ENCODE assay signal across 10 mouse cellular contexts in genomic region chr2:154410355-154410754, GRCm38 (mm10). TPM values are rescaled to one million over a fixed set of nuclear protein-coding genes. Genes with fewer than 3 reads are reported as not detected.
A peak's percentile ranks its signal among the peaks of the same experiment; 100 is the strongest.
DNase-seq lines count a peak whose midpoint lies in the region; ATAC-seq and TF ChIP-seq lines count a peak whose summit lies in the region.
"Had no signal": no experiment of that assay in that cellular context is flagged by ENCODE, and none has a peak within 500 bp of the region (broad histone marks: within the 10 kb centered on the region; RNA-seq: fewer than 3 reads in every experiment).

No protein-coding gene starts in this region.

- no peak overlapping the region for H3K27ac ChIP-seq in forebrain, postnatal 0 days (ENCODE audit: low read depth, low read length)
- no peak overlapping the region for H3K27ac ChIP-seq in forebrain, embryonic 12.5 days
- H3K27ac ChIP-seq in gastrocnemius, adult 2 months, result peak overlapping the region; percentile 43
- no peak overlapping the region for H3K27ac ChIP-seq in forebrain, embryonic 13.5 days
- H3K27ac ChIP-seq: liver, embryonic 14.5 days had no signal

- no peaks in the 10 kb centered on the region for H3K27me3 ChIP-seq in forebrain, postnatal 0 days (ENCODE audit: insufficient read depth, low read length)
- H3K27me3 ChIP-seq in forebrain, embryonic 12.5 days, result peaks cover 47% of the 10 kb centered on the region
- H3K27me3 ChIP-seq in forebrain, embryonic 13.5 days, result peaks cover 17% of the 10 kb centered on the region
- H3K27me3 ChIP-seq: CH12.LX had no signal

- DNase-seq in forebrain, postnatal 0 days, result peak; percentile 70
- peak; percentile 97 for DNase-seq in 3T3-L1 (ENCODE audit: low read depth, low spot score)
- peak; percentile 50 for DNase-seq in gastrocnemius, adult 2 months
- peak; percentile 70 to 71 for DNase-seq in left cerebral cortex, postnatal 36 days (ENCODE audit: low spot score in 2 of 2)
- no peak for DNase-seq in cerebellum, postnatal 25 days

- no peaks in the 10 kb centered on the region for H3K9me3 ChIP-seq in forebrain, postnatal 0 days (ENCODE audit: low read length)
- H3K9me3 ChIP-seq in forebrain, embryonic 12.5 days, result no peaks in the 10 kb centered on the region
- H3K9me3 ChIP-seq in forebrain, embryonic 13.5 days (replicated peaks), result no peaks in the 10 kb centered on the region

- TF ChIP-seq CTCF in forebrain, postnatal 0 days (IDR thresholded peaks at IDR 0.05; ENCODE audit: low read depth), result no peak
- no peak for TF ChIP-seq CTCF in gastrocnemius, adult 2 months (IDR thresholded peaks at IDR 0.05)

- peak; percentile 21 for ATAC-seq in forebrain, postnatal 0 days
- no peak for ATAC-seq in forebrain, embryonic 12.5 days (ENCODE audit: low FRiP score)
- ATAC-seq in erythroblast, adult 5-6 weeks (replicated peaks; ENCODE audit: low FRiP score, poor library complexity, severe bottlenecking), result no peak
- no peak for ATAC-seq in forebrain, embryonic 13.5 days

- intact Hi-C loops in gastrocnemius, adult 2 months (cut with DNase I), result loop anchor here (5.0 to 10.0 kb wide), 2 partner anchors 202 to 534 kb away; partner anchors contain the start of genes 4930519P11Rik and Zfp341
- intact Hi-C loops in left cerebral cortex, postnatal 36 days (cut with DNase I), result loop anchor here (5.0 kb wide), 1 partner anchor 202 kb away; the partner anchor contains the start of genes 4930519P11Rik and Zfp341

- no peak overlapping the region for H3K4me2 ChIP-seq in forebrain, postnatal 0 days (ENCODE audit: low read depth)
- no peak overlapping the region for H3K4me2 ChIP-seq in forebrain, embryonic 12.5 days
- no peak overlapping the region for H3K4me2 ChIP-seq in forebrain, embryonic 13.5 days

- H3K9ac ChIP-seq in forebrain, postnatal 0 days, result no peak overlapping the region
- H3K9ac ChIP-seq in forebrain, embryonic 12.5 days, result no peak overlapping the region
- no peak overlapping the region for H3K9ac ChIP-seq in forebrain, embryonic 13.5 days
- H3K9ac ChIP-seq: liver, embryonic 14.5 days had no signal

- H3K4me3 ChIP-seq in forebrain, postnatal 0 days (ENCODE audit: low read depth, low read length), result no peak overlapping the region
- no peak overlapping the region for H3K4me3 ChIP-seq in forebrain, embryonic 12.5 days (replicated peaks)
- no peak overlapping the region for H3K4me3 ChIP-seq in gastrocnemius, adult 2 months
- H3K4me3 ChIP-seq in forebrain, embryonic 13.5 days, result no peak overlapping the region

- WGBS in forebrain, postnatal 0 days, result 44% methylated on average over 2 of the region's 2 CpGs
- WGBS in forebrain, embryonic 12.5 days, result 71% methylated on average over 2 of the region's 2 CpGs
- 69% methylated on average over 2 of the region's 2 CpGs for WGBS in forebrain, embryonic 13.5 days

- H3K36me3 ChIP-seq in forebrain, postnatal 0 days (ENCODE audit: insufficient read depth), result no peaks in the 10 kb centered on the region
- H3K36me3 ChIP-seq in forebrain, embryonic 12.5 days (replicated peaks), result no peaks in the 10 kb centered on the region
- no peaks in the 10 kb centered on the region for H3K36me3 ChIP-seq in forebrain, embryonic 13.5 days (ENCODE audit: poor library complexity, severe bottlenecking)

- peaks cover 12% of the 10 kb centered on the region for H3K4me1 ChIP-seq in forebrain, postnatal 0 days (ENCODE audit: insufficient read depth)
- H3K4me1 ChIP-seq in forebrain, embryonic 12.5 days, result peaks cover 16% of the 10 kb centered on the region
- H3K4me1 ChIP-seq in forebrain, embryonic 13.5 days, result peaks cover 18% of the 10 kb centered on the region

RNA-seq across cellular contexts. Expression of gene Snta1, which starts 2.5 kb away (rescaled TPM):
- 23.0 and 25.3 TPM in 2 replicates for total RNA-seq in forebrain, postnatal 0 days (2014; rRNA removed)
- 14.8 and 15.8 TPM in 2 replicates for polyA plus RNA-seq in forebrain, postnatal 0 days (2015; fragmentation: Nextera tagmentation; extraction: Ambion mirVana)
- polyA plus RNA-seq in forebrain, embryonic 12.5 days (2016; fragmentation: Nextera tagmentation; extraction: Ambion mirVana), result 3.9 and 4.2 TPM in 2 replicates
- total RNA-seq in gastrocnemius, adult 2 months (2021), result 100 to 1,000 TPM; 245 to 247 TPM
- total RNA-seq in left cerebral cortex, postnatal 36 days (2021), result 10 to 100 TPM; 35.5 to 36.3 TPM
- total RNA-seq in erythroblast, adult 5-6 weeks (2015; ENCODE audit: low replicate concordance), result not detected in 2 replicates
- total RNA-seq in erythroblast, adult 5-6 weeks (2017; ENCODE audit: low replicate concordance), result 0.17 and 0.56 TPM in 2 replicates
- 3.8 and 4.1 TPM in 2 replicates for polyA plus RNA-seq in forebrain, embryonic 13.5 days (2015; fragmentation: Nextera tagmentation; extraction: Ambion mirVana)
- total RNA-seq: CH12.LX had no signal

RNA-seq across cellular contexts. Expression of gene Cbfa2t2, which starts 25.9 kb away (rescaled TPM):
- 32.5 and 41.8 TPM in 2 replicates for total RNA-seq in forebrain, postnatal 0 days (2014; rRNA removed)
- 22.1 and 31.9 TPM in 2 replicates for polyA plus RNA-seq in forebrain, postnatal 0 days (2015; fragmentation: Nextera tagmentation; extraction: Ambion mirVana)
- 75.6 and 84.0 TPM in 2 replicates for polyA plus RNA-seq in forebrain, embryonic 12.5 days (2016; fragmentation: Nextera tagmentation; extraction: Ambion mirVana)
- 10 to 100 TPM; 13.4 to 17.9 TPM for total RNA-seq in gastrocnemius, adult 2 months (2021)
- 10 to 100 TPM; 48.1 to 64.3 TPM for total RNA-seq in left cerebral cortex, postnatal 36 days (2021)
- 5.6 and 8.5 TPM in 2 replicates for total RNA-seq in erythroblast, adult 5-6 weeks (2015; ENCODE audit: low replicate concordance)
- 2.9 and 9.5 TPM in 2 replicates for total RNA-seq in erythroblast, adult 5-6 weeks (2017; ENCODE audit: low replicate concordance)
- polyA plus RNA-seq in forebrain, embryonic 13.5 days (2015; fragmentation: Nextera tagmentation; extraction: Ambion mirVana), result 69.4 and 79.1 TPM in 2 replicates

RNA-seq across cellular contexts. Expression of gene Cdk5rap1, which starts 37.5 kb away (rescaled TPM):
- 14.3 and 14.7 TPM in 2 replicates for total RNA-seq in forebrain, postnatal 0 days (2014; rRNA removed)
- polyA plus RNA-seq in forebrain, postnatal 0 days (2015; fragmentation: Nextera tagmentation; extraction: Ambion mirVana), result 6.3 and 10.4 TPM in 2 replicates
- 12.8 and 15.2 TPM in 2 replicates for polyA plus RNA-seq in forebrain, embryonic 12.5 days (2016; fragmentation: Nextera tagmentation; extraction: Ambion mirVana)
- 10 to 100 TPM; 14.5 to 15.3 TPM for total RNA-seq in gastrocnemius, adult 2 months (2021)
- 10 to 100 TPM; 11.2 to 17.5 TPM for total RNA-seq in left cerebral cortex, postnatal 36 days (2021)
- total RNA-seq in erythroblast, adult 5-6 weeks (2015; ENCODE audit: low replicate concordance), result 5.9 and 13.1 TPM in 2 replicates
- total RNA-seq in erythroblast, adult 5-6 weeks (2017; ENCODE audit: low replicate concordance), result 12.7 and 21.5 TPM in 2 replicates
- polyA plus RNA-seq in forebrain, embryonic 13.5 days (2015; fragmentation: Nextera tagmentation; extraction: Ambion mirVana), result 16.0 and 17.4 TPM in 2 replicates

Comparison
In these comparisons a context has a peak if more than half of its experiments do, and no peak if none do; other contexts are left out.
1. DNase-seq: peak in forebrain, postnatal 0 days (single experiment), 3T3-L1 (single experiment), gastrocnemius, adult 2 months (single experiment) and left cerebral cortex, postnatal 36 days (2 of 2); none in cerebellum, postnatal 25 days (0 of 2).
2. RNA of gene Snta1, which starts 2.5 kb away (total RNA-seq): 245 to 247 TPM in gastrocnemius, adult 2 months, 35.5 to 36.3 TPM in left cerebral cortex, postnatal 36 days and 23.0 to 25.3 TPM in forebrain, postnatal 0 days; 0.17 to 0.56 TPM in erythroblast, adult 5-6 weeks; every median in the first group is over 10 times any median in the second.